Mouse (Mus musculus) hindbrain, embryonic 14.5 days (tissue): ENCODE data around the gene Gm12216. TPM values are rescaled to one million over a fixed set of nuclear protein-coding genes. Genes with fewer than 3 reads are reported as not detected.
"Not testable (repeated sequence)": the region's sequence is repeated elsewhere in the genome, so short reads cannot be mapped to it uniquely, and the experiment has no call there.

Experiments
- ATAC-seq: fragments of 200-750 bp; cut with Nextera tagmentation; 2 replicates; pipeline ENCODE4 v1.8.0; 2017; ENCODE audit warnings: moderate number of reproducible peaks, mild to moderate bottlenecking, moderate TSS enrichment, moderate library complexity; ENCODE audit not compliant: low FRiP score
- DNase-seq: peaks from one replicate; pipeline ENCODE4 v3.0.0-alpha.2; 2015; ENCODE audit warnings: low spot score
- H3K27ac ChIP-seq: fragments of 300-500 bp; sonication (generic); 2 replicates; pipeline ENCODE4 v1.5.1; 2014; ENCODE audit warnings: mild to moderate bottlenecking, moderate library complexity
- H3K27me3 ChIP-seq: fragments of 300-500 bp; sonication (generic); 2 replicates; pipeline ENCODE4 v1.6.1; 2014; ENCODE audit warnings: mild to moderate bottlenecking, low read length, mixed read lengths; ENCODE audit not compliant: control insufficient read depth, insufficient read depth
- H3K36me3 ChIP-seq: fragments of 300-500 bp; sonication (generic); replicated peaks from 2 replicates; pipeline ENCODE4 v1.6.1; 2014; ENCODE audit not compliant: control insufficient read depth, insufficient read depth
- H3K4me1 ChIP-seq: fragments of 300-500 bp; sonication (generic); replicated peaks from 2 replicates; pipeline ENCODE4 v1.6.1; 2014; ENCODE audit warnings: antibody characterized with exemption, low read length, mixed read lengths; ENCODE audit not compliant: control insufficient read depth, insufficient read depth
- H3K4me2 ChIP-seq: fragments of 300-500 bp; sonication (generic); replicated peaks from 2 replicates; pipeline ENCODE4 v1.6.1; 2014; ENCODE audit warnings: mild to moderate bottlenecking, moderate library complexity
- H3K4me3 ChIP-seq: fragments of 300-500 bp; sonication (generic); replicated peaks from 2 replicates; pipeline ENCODE4 v1.5.1; 2014; ENCODE audit warnings: mild to moderate bottlenecking, low read length
- H3K9ac ChIP-seq: fragments of 300-500 bp; sonication (generic); 2 replicates; pipeline ENCODE4 v1.6.1; 2014
- H3K9me3 ChIP-seq: fragments of 300-500 bp; sonication (generic); 2 replicates; pipeline ENCODE4 v1.6.1; 2016; ENCODE audit warnings: low read length; ENCODE audit not compliant: control insufficient read depth
- WGBS: fragments of 180-500 bp; shearing (Covaris S2); extraction: QIAGEN DNeasy Blood & Tissue Kit; methylation state at CpG from one replicate; pipeline ENCODE4 v1.1.7; 2014; 5-methylcytosine and 5-hydroxymethylcytosine counted together
- polyA plus RNA-seq: library from polyadenylated mRNA; unstranded; fragments of >200 nt; fragmentation: Nextera tagmentation; extraction: Ambion mirVana; gene quantifications from 2 replicates; pipeline ENCODE4 v1.2.1, GENCODE M21; 2014

Gene Gm12216
- polyA plus RNA-seq, 1 experiment from 2014 or later, result not detected

- not testable (repeated sequence) for H3K4me1 ChIP-seq, H3K4me2 ChIP-seq, H3K9ac ChIP-seq, ATAC-seq, H3K27me3 ChIP-seq, DNase-seq, H3K27ac ChIP-seq, H3K9me3 ChIP-seq, H3K4me3 ChIP-seq, H3K36me3 ChIP-seq
- WGBS, result 88% methylated on average over 5 of the region's 5 CpGs
These were observed 19.0 kb upstream of the Gm12216 start for GRCm38 (mm10) chr11:53878096-53878495.

DNA sequence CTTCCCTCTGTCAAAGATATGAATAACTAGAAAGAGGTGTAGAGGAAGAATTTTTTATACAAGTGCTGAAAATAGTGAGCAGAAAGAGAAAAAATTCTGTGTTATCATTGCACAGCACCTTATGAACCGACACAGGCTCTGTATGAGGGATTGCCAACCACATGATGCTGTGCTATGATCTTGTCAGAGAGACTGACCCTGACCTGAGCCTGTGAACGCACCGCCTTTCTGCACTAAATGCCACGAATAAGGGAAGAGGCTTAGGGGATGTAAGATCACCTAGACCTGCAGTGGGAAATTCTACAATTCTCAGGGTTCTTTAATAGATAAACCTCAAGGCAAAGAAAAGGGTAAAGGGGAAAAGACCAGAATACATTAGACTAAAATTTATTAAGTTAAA lies 17.4 kb upstream of the Gm12216 start:
- WGBS, result 87% methylated on average over 4 of the region's 4 CpGs
- Histone ChIP-seq H3K4me1 (no peaks in the 10 kb centered on the region), H3K9me3 (no peaks in the 10 kb centered on the region), H3K4me3 (no peak overlapping the region), H3K27ac (no peak overlapping the region), H3K36me3 (peaks cover 18% of the 10 kb centered on the region; the same call in 1 of the 2 replicates), H3K9ac (no peak overlapping the region), H3K4me2 (no peak overlapping the region), H3K27me3 (no peaks in the 10 kb centered on the region)
- ATAC-seq (no peak), DNase-seq (no peak)

- H3K36me3 ChIP-seq, result peaks cover 29% of the 10 kb centered on the region; the same call in 1 of the 2 replicates
- no peak for ATAC-seq
These were observed 15.7 kb upstream of the Gm12216 start for GRCm38 (mm10) chr11:53874706-53875105.

GRCm38 (mm10) chr11:53873909-53874704 lies 15.1 kb upstream of the Gm12216 start:
- 63% methylated on average over 5 of the region's 5 CpGs for WGBS
- not testable (repeated sequence) for ATAC-seq, DNase-seq

More at GRCm38 (mm10) chr11:53874706-53875105, 15.7 kb upstream of the Gm12216 start:
- Histone ChIP-seq H3K9ac (no peak overlapping the region), H3K9me3 (no peaks in the 10 kb centered on the region), H3K27ac (no peak overlapping the region), H3K27me3 (no peaks in the 10 kb centered on the region), H3K4me1 (no peaks in the 10 kb centered on the region), H3K4me2 (no peak overlapping the region), H3K4me3 (no peak overlapping the region)
- WGBS, result 71% methylated on average over 4 of the region's 4 CpGs
- DNase-seq, result no peak

DNA sequence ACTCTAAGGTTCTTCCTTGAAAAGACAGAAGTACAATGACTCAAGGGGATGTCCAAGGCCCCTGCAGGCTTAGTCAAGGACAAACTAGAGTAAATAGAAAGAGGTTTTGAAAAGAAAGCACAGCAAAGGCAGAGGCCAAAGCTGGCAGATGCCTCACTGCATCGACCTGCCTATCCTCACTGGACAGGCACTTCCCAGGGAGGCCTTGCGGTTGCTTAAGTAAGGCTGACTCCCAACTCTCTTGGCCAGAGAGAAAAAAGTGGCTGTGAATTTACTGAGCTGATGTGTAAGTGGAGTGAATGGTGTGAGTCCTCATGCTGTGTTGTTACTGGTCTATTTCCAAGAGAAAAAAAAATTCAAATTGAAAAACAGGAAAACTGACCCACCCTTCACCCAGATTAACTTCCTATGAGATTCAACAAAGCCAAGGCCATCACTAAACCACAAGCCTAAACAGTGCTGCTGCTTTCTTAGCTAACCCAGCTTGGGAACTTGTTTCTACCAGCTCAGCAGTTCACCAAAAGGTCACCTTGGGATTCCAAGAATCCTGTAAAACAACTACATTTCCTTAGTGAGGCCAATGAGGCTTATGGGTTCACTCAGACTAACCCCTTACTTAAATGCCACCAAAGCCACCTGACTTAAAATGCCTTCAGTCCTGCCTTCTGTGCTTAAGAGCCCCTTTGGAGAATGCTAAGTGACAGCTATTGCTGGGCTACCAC lies 12.9 kb upstream of the Gm12216 start:
- no peak for DNase-seq
- Histone ChIP-seq H3K9ac (no peak overlapping the region), H3K27me3 (no peaks in the 10 kb centered on the region), H3K27ac (no peak overlapping the region), H3K4me2 (no peak overlapping the region), H3K36me3 (peaks cover 29% of the 10 kb centered on the region; the same call in 1 of the 2 replicates), H3K4me3 (no peak overlapping the region), H3K9me3 (no peaks in the 10 kb centered on the region), H3K4me1 (no peaks in the 10 kb centered on the region)
- no peak for ATAC-seq
- WGBS, result 87% methylated on average over 2 of the region's 2 CpGs

More at GRCm38 (mm10) chr11:53873909-53874704, 15.1 kb upstream of the Gm12216 start:
- H3K9me3 ChIP-seq, H3K9ac ChIP-seq, H3K4me1 ChIP-seq, H3K4me3 ChIP-seq, H3K27ac ChIP-seq, H3K27me3 ChIP-seq, H3K4me2 ChIP-seq: not testable (repeated sequence)
- peaks cover 29% of the 10 kb centered on the region; the same call in 1 of the 2 replicates for H3K36me3 ChIP-seq

- 95% methylated on average over 5 of the region's 5 CpGs for WGBS
- H3K4me3 ChIP-seq, result no peak overlapping the region
- ATAC-seq (no peak), DNase-seq (no peak)
- H3K9ac ChIP-seq, result no peak overlapping the region
- H3K4me2 ChIP-seq, result no peak overlapping the region
- H3K36me3 ChIP-seq, result peaks cover 36% of the 10 kb centered on the region
- H3K27ac ChIP-seq, result no peak overlapping the region
- no peaks in the 10 kb centered on the region for H3K9me3 ChIP-seq
- H3K27me3 ChIP-seq, result no peaks in the 10 kb centered on the region
- H3K4me1 ChIP-seq, result no peaks in the 10 kb centered on the region
These were observed 10.1 kb upstream of the Gm12216 start for GRCm38 (mm10) chr11:53869172-53869571.

- not testable (repeated sequence) for H3K9ac ChIP-seq, H3K27me3 ChIP-seq, ATAC-seq, H3K4me2 ChIP-seq, H3K9me3 ChIP-seq, H3K4me1 ChIP-seq, H3K27ac ChIP-seq, DNase-seq, H3K4me3 ChIP-seq
- peaks cover 36% of the 10 kb centered on the region for H3K36me3 ChIP-seq
- WGBS, result 51% methylated on average over 5 of the region's 5 CpGs
These were observed 9.3 kb upstream of the Gm12216 start for GRCm38 (mm10) chr11:53868323-53868722.

GRCm38 (mm10) chr11:53864724-53865310 lies 5.8 kb upstream of the Gm12216 start:
- not testable (repeated sequence) for DNase-seq, H3K9me3 ChIP-seq, H3K9ac ChIP-seq, H3K4me3 ChIP-seq, ATAC-seq, H3K4me1 ChIP-seq, H3K27ac ChIP-seq, H3K4me2 ChIP-seq, H3K27me3 ChIP-seq
- H3K36me3 ChIP-seq, result peaks cover 10% of the 10 kb centered on the region
- 83% methylated on average over 1 of the region's 4 CpGs for WGBS

DNA sequence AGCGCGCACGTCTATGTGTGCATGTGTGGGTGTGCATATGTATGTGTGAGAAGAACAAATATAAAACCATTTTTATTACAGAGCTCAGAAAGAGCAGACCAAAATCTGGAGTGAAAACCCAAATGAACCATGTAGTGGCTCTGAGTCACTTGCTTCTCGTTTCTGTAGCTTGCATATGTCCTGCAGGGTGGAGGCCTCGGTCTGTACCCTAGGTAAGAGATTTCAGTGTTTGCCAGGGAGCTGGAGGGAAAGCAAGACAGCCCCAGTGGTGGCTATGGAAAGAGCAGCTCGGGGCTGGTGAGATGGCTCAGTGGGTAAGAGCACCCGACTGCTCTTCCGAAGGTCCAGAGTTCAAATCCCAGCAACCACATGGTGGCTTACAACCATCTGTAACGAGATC lies 1.9 kb upstream of the Gm12216 start:
- DNase-seq, H3K27ac ChIP-seq, H3K36me3 ChIP-seq, H3K4me2 ChIP-seq, ATAC-seq, H3K4me1 ChIP-seq, H3K4me3 ChIP-seq, H3K9me3 ChIP-seq, H3K9ac ChIP-seq, H3K27me3 ChIP-seq: not testable (repeated sequence)
- 87% methylated on average over 8 of the region's 9 CpGs for WGBS
